Mouse (Mus musculus) CD8-positive naive resting alpha-beta T cell, adult 2 months (primary cell): ENCODE results near the gene Cycs.

Source experiments
- DNase-seq, 2 experiments: peaks; one replicate each; pipeline ENCODE4 v3.0.0; 2022; ENCODE audit warnings: low read depth in 2 of 2, low spot score in 2 of 2

Gene Cycs

GRCm38 (mm10) chr6:50545412-50546043 lies 20.8 kb downstream of the Cycs start:
- peak; percentile 13 to 39 for DNase-seq

GRCm38 (mm10) chr6:50542535-50542934 lies 23.8 kb downstream of the Cycs start:
- DNase-seq, result no peak

- no peak for DNase-seq
Measured at GRCm38 (mm10) chr6:50539641-50540040, 26.7 kb downstream of the Cycs start.

- DNase-seq, result peak; percentile 50 to 70
Measured at GRCm38 (mm10) chr6:50536461-50536892, 29.9 kb downstream of the Cycs start.

- DNase-seq, result no peak
Measured at GRCm38 (mm10) chr6:50535346-50535745, 31.0 kb downstream of the Cycs start.

- DNase-seq, result no peak
Measured at GRCm38 (mm10) chr6:50531920-50532319, 34.4 kb downstream of the Cycs start.

GRCm38 (mm10) chr6:50531003-50531402 lies 35.3 kb downstream of the Cycs start:
- DNase-seq, result no peak

- DNase-seq, result no peak
Measured at GRCm38 (mm10) chr6:50529194-50529593, 37.1 kb downstream of the Cycs start.

- DNase-seq, result no peak
Measured at GRCm38 (mm10) chr6:50527416-50527815, 38.9 kb downstream of the Cycs start.

- peak; percentile 17 to 36 for DNase-seq
Measured at GRCm38 (mm10) chr6:50526597-50527024, 39.7 kb downstream of the Cycs start.

- no peak for DNase-seq
Measured at GRCm38 (mm10) chr6:50525846-50526245, 40.5 kb downstream of the Cycs start.

GRCm38 (mm10) chr6:50524261-50524896 lies 42.0 kb downstream of the Cycs start:
- DNase-seq, result no peak

- no peak for DNase-seq
Measured at GRCm38 (mm10) chr6:50522772-50523171, 43.6 kb downstream of the Cycs start.

- no peak for DNase-seq
Measured at GRCm38 (mm10) chr6:50521532-50522135, 44.7 kb downstream of the Cycs start.

GRCm38 (mm10) chr6:50520139-50520538 lies 46.2 kb downstream of the Cycs start:
- DNase-seq, result no peak

GRCm38 (mm10) chr6:50518371-50518770 lies 48.0 kb downstream of the Cycs start:
- DNase-seq, result no peak
